Comparison of ENCODE assay signal across 8 mouse cellular contexts in the genomic region with DNA sequence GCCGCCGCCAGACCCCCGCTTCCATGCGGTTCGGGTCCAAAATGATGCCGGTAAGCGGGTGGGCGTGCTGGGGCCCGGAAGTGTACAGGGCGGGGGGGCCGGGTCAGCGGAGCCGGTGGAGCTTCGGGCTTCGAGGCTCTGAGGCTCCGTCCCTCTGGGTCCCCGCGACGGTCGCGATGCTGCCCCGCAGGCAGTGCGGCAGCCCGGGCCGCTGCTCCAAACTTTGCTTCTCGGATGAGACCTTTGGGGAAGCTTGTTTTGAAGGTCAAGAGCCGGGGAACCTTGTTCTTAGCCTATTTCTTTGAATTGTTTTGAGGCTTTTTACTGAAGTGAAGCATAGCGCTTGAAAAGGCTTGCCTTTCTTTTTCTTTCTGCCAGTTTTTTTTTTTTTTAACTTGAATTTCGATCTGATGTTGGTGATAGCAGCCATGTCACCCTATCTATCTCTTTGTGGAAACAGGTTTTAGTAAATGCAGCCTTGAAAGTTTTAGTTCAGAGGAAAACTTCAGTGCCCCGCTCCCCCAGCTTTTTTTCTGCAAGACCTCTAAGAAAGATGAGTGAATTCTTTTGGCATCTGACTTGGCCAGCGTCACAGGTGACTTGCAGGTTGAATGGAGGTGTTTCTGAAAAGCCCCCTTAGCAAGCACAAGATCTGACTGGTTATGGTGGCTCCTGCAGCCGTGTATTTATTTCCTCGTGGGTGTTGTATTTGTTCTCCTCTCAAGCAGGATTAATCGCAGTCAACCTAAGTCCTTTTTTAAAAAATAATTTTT. TPM values are rescaled to one million over a fixed set of nuclear protein-coding genes. Genes with fewer than 3 reads are reported as not detected.
DNase-seq lines count a peak whose midpoint lies in the region; ATAC-seq lines count a peak whose summit lies in the region.

No protein-coding gene starts in this region.

- peak; percentile 11 for DNase-seq in retina, postnatal 1 day
- DNase-seq in retina, embryonic 14.5 days (ENCODE audit: low spot score), result no peak
- DNase-seq in brain, adult 2 months (ENCODE audit: low read depth, low spot score), result peak; percentile 35
- peak; percentile 53 for DNase-seq in forebrain, embryonic 14.5 days (ENCODE audit: low spot score)
- DNase-seq in kidney, postnatal 25 days, result peak; percentile 45 to 47
- DNase-seq in midbrain, embryonic 11.5 days (ENCODE audit: low spot score, missing footprints), result peak; percentile 96
- peak; percentile 7 to 15 for DNase-seq in thymus, postnatal 10 days (ENCODE audit: low spot score in 2 of 2)

- peak overlapping the region; percentile 96 for H3K27ac ChIP-seq in forebrain, embryonic 14.5 days (ENCODE audit: low read depth, low read length)
- H3K27ac ChIP-seq in midbrain, embryonic 11.5 days (ENCODE audit: low read depth, low read length), result peak overlapping the region; percentile 91

- ATAC-seq in forebrain, embryonic 14.5 days, result peak; percentile 56; the same call in 1 of the 2 replicates
- peak; percentile 74 for ATAC-seq in midbrain, embryonic 11.5 days (ENCODE audit: low FRiP score)
- no peak for ATAC-seq in megakaryocyte progenitor cell, adult 5-6 weeks (replicated peaks; ENCODE audit: poor library complexity)

- no peaks in the 10 kb centered on the region for H3K9me3 ChIP-seq in forebrain, embryonic 14.5 days (replicated peaks; ENCODE audit: control insufficient read depth, low read length)
- H3K9me3 ChIP-seq in midbrain, embryonic 11.5 days (ENCODE audit: control insufficient read depth, low read length), result no peaks in the 10 kb centered on the region

- peak overlapping the region; percentile 87 for H3K4me3 ChIP-seq in forebrain, embryonic 14.5 days (ENCODE audit: low read depth, low read length)
- peak overlapping the region; percentile 82 for H3K4me3 ChIP-seq in midbrain, embryonic 11.5 days (ENCODE audit: low read depth, low read length)

- H3K36me3 ChIP-seq in forebrain, embryonic 14.5 days (ENCODE audit: control insufficient read depth, insufficient read depth, low read length), result no peaks in the 10 kb centered on the region
- H3K36me3 ChIP-seq in midbrain, embryonic 11.5 days (ENCODE audit: control insufficient read depth, insufficient read depth, low read length), result no peaks in the 10 kb centered on the region

- WGBS in forebrain, embryonic 14.5 days, result 2% methylated on average over 31 of the region's 34 CpGs
- WGBS in midbrain, embryonic 11.5 days, result 2% methylated on average over 31 of the region's 34 CpGs

- peak overlapping the region; percentile 95 for H3K9ac ChIP-seq in forebrain, embryonic 14.5 days (ENCODE audit: low read length)
- H3K9ac ChIP-seq in midbrain, embryonic 11.5 days (ENCODE audit: low read length), result peak overlapping the region; percentile 97

- peaks cover 30% of the 10 kb centered on the region for H3K4me1 ChIP-seq in forebrain, embryonic 14.5 days (ENCODE audit: control insufficient read depth, insufficient read depth, low read length)
- H3K4me1 ChIP-seq in midbrain, embryonic 11.5 days (ENCODE audit: control insufficient read depth, insufficient read depth, low read length), result peaks cover 12% of the 10 kb centered on the region

- H3K4me2 ChIP-seq in forebrain, embryonic 14.5 days (ENCODE audit: low read length), result peak overlapping the region; percentile 74
- peak overlapping the region; percentile 61 for H3K4me2 ChIP-seq in midbrain, embryonic 11.5 days

- H3K27me3 ChIP-seq in forebrain, embryonic 14.5 days (replicated peaks; ENCODE audit: control insufficient read depth, insufficient read depth, low read length), result no peaks in the 10 kb centered on the region
- no peaks in the 10 kb centered on the region for H3K27me3 ChIP-seq in midbrain, embryonic 11.5 days (ENCODE audit: control insufficient read depth, insufficient read depth, low read length)

RNA-seq across cellular contexts. Expression of a gene that starts 0.6 kb away (rescaled TPM):
- 20.2 and 24.7 TPM in 2 replicates for polyA plus RNA-seq in forebrain, embryonic 14.5 days (2014; fragmentation: Nextera tagmentation; extraction: Ambion mirVana)
- polyA plus RNA-seq in midbrain, embryonic 11.5 days (2014; fragmentation: Nextera tagmentation; extraction: Ambion mirVana), result 33.5 and 34.8 TPM in 2 replicates
- 12.3 and 17.5 TPM in 2 replicates for total RNA-seq in megakaryocyte progenitor cell, adult 5-6 weeks (2015)
- 7.5 and 10.6 TPM in 2 replicates for total RNA-seq in megakaryocyte progenitor cell, adult 5-6 weeks (2017)
